Mouse (Mus musculus) kidney, adult 11 months (tissue): ENCODE data around the gene Casp14.
"Not testable (repeated sequence)": the region's sequence is repeated elsewhere in the genome, so short reads cannot be mapped to it uniquely, and the experiment has no call there.

Experiments used
- DNase-seq: peaks from one replicate; pipeline ENCODE4 v3.0.0; 2022

Gene Casp14

GRCm38 (mm10) chr10:78718056-78718455, at the start of gene Casp14:
Casp14 (minus strand) TSS chr10:78718294.
- DNase-seq: no peak

GRCm38 (mm10) chr10:78765570-78765969, 47.5 kb upstream of the Casp14 start:
- no peak for DNase-seq

- DNase-seq: peak; percentile 23
Observed at GRCm38 (mm10) chr10:78756021-78756420, 37.9 kb upstream of the Casp14 start.

- DNase-seq: no peak
Observed at GRCm38 (mm10) chr10:78752452-78753191, 34.5 kb upstream of the Casp14 start, which contains the start of gene Ccdc105. Ccdc105 (minus strand) TSS chr10:78753065.

GRCm38 (mm10) chr10:78748946-78749345, 30.9 kb upstream of the Casp14 start:
- DNase-seq: no peak

- no peak for DNase-seq
Observed at GRCm38 (mm10) chr10:78748161-78748560, 30.1 kb upstream of the Casp14 start.

GRCm38 (mm10) chr10:78747035-78747721, 29.1 kb upstream of the Casp14 start:
- no peak for DNase-seq

GRCm38 (mm10) chr10:78745453-78746232, 27.5 kb upstream of the Casp14 start:
- peak; percentile 25 for DNase-seq

GRCm38 (mm10) chr10:78743721-78744120, 25.6 kb upstream of the Casp14 start:
- no peak for DNase-seq

GRCm38 (mm10) chr10:78739821-78740220, 21.7 kb upstream of the Casp14 start:
- no peak for DNase-seq

- no peak for DNase-seq
Observed at GRCm38 (mm10) chr10:78727876-78728275, 9.8 kb upstream of the Casp14 start.

- no peak for DNase-seq
Observed at GRCm38 (mm10) chr10:78727035-78727434, 8.9 kb upstream of the Casp14 start.

- no peak for DNase-seq
Observed at GRCm38 (mm10) chr10:78723416-78723815, 5.3 kb upstream of the Casp14 start.

- no peak for DNase-seq
Observed at GRCm38 (mm10) chr10:78722654-78723053, 4.6 kb upstream of the Casp14 start.

- DNase-seq: no peak
Observed at GRCm38 (mm10) chr10:78722036-78722435, 3.9 kb upstream of the Casp14 start.

GRCm38 (mm10) chr10:78716231-78716630, 1.9 kb downstream of the Casp14 start:
- no peak for DNase-seq

GRCm38 (mm10) chr10:78715156-78715555, 2.9 kb downstream of the Casp14 start:
- no peak for DNase-seq

- DNase-seq: no peak
Observed at GRCm38 (mm10) chr10:78714129-78714528, 4.0 kb downstream of the Casp14 start.

- no peak for DNase-seq
Observed at GRCm38 (mm10) chr10:78710706-78711105, 7.4 kb downstream of the Casp14 start.

GRCm38 (mm10) chr10:78700881-78701280, 17.2 kb downstream of the Casp14 start:
- DNase-seq: no peak

- DNase-seq: no peak
Observed at GRCm38 (mm10) chr10:78689973-78690372, 28.1 kb downstream of the Casp14 start.

GRCm38 (mm10) chr10:78686995-78687577, 31.0 kb downstream of the Casp14 start:
- no peak for DNase-seq

- not testable (repeated sequence) for DNase-seq
Observed at GRCm38 (mm10) chr10:78670121-78670520, 48.0 kb downstream of the Casp14 start.
